Mouse (Mus musculus) bone marrow macrophage, adult 2 months (primary cell): Measurements from ENCODE around the gene Sdc3. TPM values are rescaled to one million over a fixed set of nuclear protein-coding genes. Genes with fewer than 3 reads are reported as not detected.

Experiments
- H3K27ac ChIP-seq: 2 replicates; pipeline ENCODE4 v1.5.1; 2012; ENCODE audit warnings: low read depth, low read length; ENCODE audit not compliant: insufficient read depth
- H3K4me1 ChIP-seq: 2 replicates; pipeline ENCODE4 v1.6.1; 2012; ENCODE audit warnings: low read length; ENCODE audit not compliant: control insufficient read depth, insufficient read depth
- H3K4me3 ChIP-seq: 2 replicates; pipeline ENCODE4 v1.5.1; 2012; ENCODE audit warnings: mild to moderate bottlenecking, low read length, moderate library complexity; ENCODE audit not compliant: insufficient read depth
- CTCF ChIP-seq: IDR thresholded peaks from 2 replicates; pipeline ENCODE4 v1.5.1; 2012; ENCODE audit warnings: low read depth, mild to moderate bottlenecking, low read length, moderate library complexity
- POLR2A ChIP-seq: IDR thresholded peaks from 2 replicates; pipeline ENCODE4 v1.6.1; 2012; ENCODE audit warnings: mild to moderate bottlenecking, low read depth, low read length, borderline replicate concordance
- polyA plus RNA-seq: library from polyadenylated mRNA; stranded (reverse); fragments of >200 nt; gene quantifications from 2 replicates; pipeline ENCODE4 v1.2.4, GENCODE M21; 2012; ENCODE audit not compliant: missing spikeins, insufficient read depth, insufficient read length

Gene Sdc3
- polyA plus RNA-seq, 1 experiment: 302 TPM

GRCm38 (mm10) chr4:130761809-130762208, 30.5 kb upstream of the Sdc3 start:
- Histone ChIP-seq H3K27ac (no peak overlapping the region), H3K4me3 (no peak overlapping the region), H3K4me1 (peaks cover 6% of the 10 kb centered on the region; the same call in 1 of the 2 replicates)
- TF ChIP-seq CTCF (no peak), POLR2A (no peak)

GRCm38 (mm10) chr4:130765399-130766160, 26.8 kb upstream of the Sdc3 start:
- Histone ChIP-seq H3K27ac (no peak overlapping the region), H3K4me3 (no peak overlapping the region), H3K4me1 (no peaks in the 10 kb centered on the region)
- no peak for TF ChIP-seq POLR2A
- TF ChIP-seq CTCF: no peak

GRCm38 (mm10) chr4:130766387-130766786, 25.9 kb upstream of the Sdc3 start:
- TF ChIP-seq CTCF: no peak
- TF ChIP-seq POLR2A: no peak
- H3K27ac ChIP-seq: no peak overlapping the region
- H3K4me3 ChIP-seq: no peak overlapping the region
- H3K4me1 ChIP-seq: no peaks in the 10 kb centered on the region

- Histone ChIP-seq H3K27ac (no peak overlapping the region), H3K4me3 (no peak overlapping the region), H3K4me1 (no peaks in the 10 kb centered on the region)
- TF ChIP-seq POLR2A: no peak
- no peak for TF ChIP-seq CTCF
Observed at GRCm38 (mm10) chr4:130766926-130767325, 25.4 kb upstream of the Sdc3 start.

- Histone ChIP-seq H3K4me3 (no peak overlapping the region), H3K27ac (no peak overlapping the region), H3K4me1 (peaks cover 4% of the 10 kb centered on the region)
- TF ChIP-seq CTCF (no peak), POLR2A (no peak)
Observed at GRCm38 (mm10) chr4:130773899-130774298, 18.4 kb upstream of the Sdc3 start.

GRCm38 (mm10) chr4:130774822-130775221, 17.5 kb upstream of the Sdc3 start:
- Histone ChIP-seq H3K27ac (no peak overlapping the region), H3K4me1 (peaks cover 4% of the 10 kb centered on the region), H3K4me3 (no peak overlapping the region)
- TF ChIP-seq CTCF (no peak), POLR2A (no peak)

GRCm38 (mm10) chr4:130777647-130778046, 14.7 kb upstream of the Sdc3 start:
- Histone ChIP-seq H3K27ac (no peak overlapping the region), H3K4me1 (peaks cover 11% of the 10 kb centered on the region), H3K4me3 (no peak overlapping the region)
- no peak for TF ChIP-seq POLR2A
- TF ChIP-seq CTCF: no peak

- Histone ChIP-seq H3K27ac (no peak overlapping the region), H3K4me3 (no peak overlapping the region), H3K4me1 (peaks cover 16% of the 10 kb centered on the region)
- no peak for TF ChIP-seq CTCF
- no peak for TF ChIP-seq POLR2A
Observed at GRCm38 (mm10) chr4:130779037-130779436, 13.3 kb upstream of the Sdc3 start.

- H3K27ac ChIP-seq: peak overlapping the region; percentile 45
- peaks cover 26% of the 10 kb centered on the region for H3K4me1 ChIP-seq
- TF ChIP-seq CTCF (no peak), POLR2A (no peak)
- H3K4me3 ChIP-seq: no peak overlapping the region
Observed at GRCm38 (mm10) chr4:130782492-130782891, 9.8 kb upstream of the Sdc3 start.

GRCm38 (mm10) chr4:130784755-130785154, 7.6 kb upstream of the Sdc3 start:
- Histone ChIP-seq H3K27ac (no peak overlapping the region), H3K4me3 (no peak overlapping the region), H3K4me1 (peaks cover 34% of the 10 kb centered on the region)
- no peak for TF ChIP-seq POLR2A
- peak; percentile 39; the same call in 1 of the 2 replicates for TF ChIP-seq CTCF
